Mouse (Mus musculus): Measurements from ENCODE around the gene Appl2. TPM values are rescaled to one million over a fixed set of nuclear protein-coding genes. Genes with fewer than 3 reads are reported as not detected.
"Not testable (repeated sequence)": the region's sequence is repeated elsewhere in the genome, so short reads cannot be mapped to it uniquely, and the experiment has no call there.

The Appl2 gene
- 10 to 100 TPM; 78.0 to 81.1 TPM for total RNA-seq (2021)

- peak; percentile 88 to 92 for DNase-seq
Measured at GRCm38 (mm10) chr10:83648131-83649020, at the start of gene Appl2. Gene Appl2 (minus strand): TSS chr10:83648738.

GRCm38 (mm10) chr10:83696226-83696625 is 47.7 kb upstream of the Appl2 start:
- no peak for DNase-seq

GRCm38 (mm10) chr10:83692175-83692895 is 43.8 kb upstream of the Appl2 start:
- DNase-seq, result no peak

GRCm38 (mm10) chr10:83688215-83688614 is 39.7 kb upstream of the Appl2 start:
- DNase-seq, result no peak

GRCm38 (mm10) chr10:83681334-83681733 is 32.8 kb upstream of the Appl2 start:
- DNase-seq, result peak in 1 of 2 experiments; percentile 8

GRCm38 (mm10) chr10:83666556-83666955 is 18.0 kb upstream of the Appl2 start:
- no peak for DNase-seq

- DNase-seq, result no peak
Measured at GRCm38 (mm10) chr10:83661925-83662324, 13.4 kb upstream of the Appl2 start.

- no peak for DNase-seq
Measured at GRCm38 (mm10) chr10:83660605-83661004, 12.1 kb upstream of the Appl2 start.

- no peak for DNase-seq
Measured at GRCm38 (mm10) chr10:83654591-83654990, 6.1 kb upstream of the Appl2 start.

- not testable (repeated sequence) for DNase-seq
Measured at GRCm38 (mm10) chr10:83652205-83652866, 3.8 kb upstream of the Appl2 start.

GRCm38 (mm10) chr10:83649037-83649436 is 499 bp upstream of the Appl2 start:
- no peak for DNase-seq

GRCm38 (mm10) chr10:83646351-83646885 is 2.1 kb downstream of the Appl2 start:
- DNase-seq, result no peak

- no peak for DNase-seq
Measured at GRCm38 (mm10) chr10:83645716-83645990, 2.9 kb downstream of the Appl2 start.

- peak in 1 of 2 experiments; percentile 38 for DNase-seq
Measured at GRCm38 (mm10) chr10:83644865-83645715, 3.4 kb downstream of the Appl2 start.

- no peak for DNase-seq
Measured at GRCm38 (mm10) chr10:83644167-83644566, 4.4 kb downstream of the Appl2 start.

GRCm38 (mm10) chr10:83641641-83642040 is 6.9 kb downstream of the Appl2 start:
- no peak for DNase-seq

GRCm38 (mm10) chr10:83639881-83640386 is 8.6 kb downstream of the Appl2 start:
- DNase-seq, result no peak

GRCm38 (mm10) chr10:83637295-83637694 is 11.2 kb downstream of the Appl2 start:
- peak; percentile 58 to 74 for DNase-seq

GRCm38 (mm10) chr10:83636191-83636590 is 12.3 kb downstream of the Appl2 start:
- no peak for DNase-seq

GRCm38 (mm10) chr10:83634461-83634860 is 14.1 kb downstream of the Appl2 start:
- no peak for DNase-seq

- DNase-seq, result no peak
Measured at GRCm38 (mm10) chr10:83632806-83633374, 15.6 kb downstream of the Appl2 start.
